10 mouse cellular contexts compared by ENCODE assay signal in genomic region chr8:13538821-13539220, GRCm38 (mm10). TPM values are rescaled to one million over a fixed set of nuclear protein-coding genes. Genes with fewer than 3 reads are reported as not detected.
A peak's percentile ranks its signal among the peaks of the same experiment; 100 is the strongest.
DNase-seq lines count a peak whose midpoint lies in the region; ATAC-seq lines count a peak whose summit lies in the region.
"Had no signal": no experiment of that assay in that cellular context is flagged by ENCODE, and none has a peak within 500 bp of the region (broad histone marks: within the 10 kb centered on the region; RNA-seq: fewer than 3 reads in every experiment).

No protein-coding gene starts in this region.

- H3K4me3 ChIP-seq in kidney, embryonic 14.5 days (ENCODE audit: low read length), result no peak overlapping the region
- no peak overlapping the region for H3K4me3 ChIP-seq in embryonic facial prominence, embryonic 15.5 days (replicated peaks)
- H3K4me3 ChIP-seq: heart, embryonic 13.5 days had no signal

- no peak overlapping the region for H3K4me2 ChIP-seq in kidney, embryonic 14.5 days (replicated peaks; ENCODE audit: low read depth, low read length)
- no peak overlapping the region for H3K4me2 ChIP-seq in embryonic facial prominence, embryonic 15.5 days (replicated peaks)
- H3K4me2 ChIP-seq: heart, embryonic 13.5 days had no signal

- H3K36me3 ChIP-seq in kidney, embryonic 14.5 days (ENCODE audit: control insufficient read depth, insufficient read depth, low read length), result no peaks in the 10 kb centered on the region
- H3K36me3 ChIP-seq in embryonic facial prominence, embryonic 15.5 days, result no peaks in the 10 kb centered on the region
- H3K36me3 ChIP-seq: heart, embryonic 13.5 days had no signal

- H3K27me3 ChIP-seq in kidney, embryonic 14.5 days (ENCODE audit: control insufficient read depth, insufficient read depth, low read length), result no peaks in the 10 kb centered on the region
- H3K27me3 ChIP-seq in embryonic facial prominence, embryonic 15.5 days, result no peaks in the 10 kb centered on the region

- no peaks in the 10 kb centered on the region for H3K9me3 ChIP-seq in kidney, embryonic 14.5 days (ENCODE audit: control insufficient read depth, low read length)
- H3K9me3 ChIP-seq in embryonic facial prominence, embryonic 15.5 days (replicated peaks), result no peaks in the 10 kb centered on the region
- H3K9me3 ChIP-seq: heart, embryonic 13.5 days had no signal

- H3K27ac ChIP-seq in kidney, embryonic 14.5 days (ENCODE audit: low read depth, low read length), result no peak overlapping the region
- H3K27ac ChIP-seq in embryonic facial prominence, embryonic 15.5 days (replicated peaks), result no peak overlapping the region
- H3K27ac ChIP-seq: heart, embryonic 13.5 days had no signal

- no peak overlapping the region for H3K9ac ChIP-seq in kidney, embryonic 14.5 days (ENCODE audit: low read depth, low read length)
- no peak overlapping the region for H3K9ac ChIP-seq in embryonic facial prominence, embryonic 15.5 days
- H3K9ac ChIP-seq: heart, embryonic 13.5 days had no signal

- H3K4me1 ChIP-seq in kidney, embryonic 14.5 days (ENCODE audit: control insufficient read depth, insufficient read depth, low read length), result no peaks in the 10 kb centered on the region
- H3K4me1 ChIP-seq in embryonic facial prominence, embryonic 15.5 days, result no peaks in the 10 kb centered on the region

- DNase-seq in kidney, adult 18-20 months, result peak; percentile 63
- DNase-seq in heart, adult 8-10 months (ENCODE audit: low spot score), result peak; percentile 74
- peak; percentile 54 to 56 for DNase-seq in layer of hippocampus, postnatal 36 days
- peak; percentile 25 for DNase-seq in right cerebral cortex, postnatal 14 days

- no peak for ATAC-seq in kidney, embryonic 14.5 days (ENCODE audit: low FRiP score, low TSS enrichment)
- ATAC-seq in embryonic facial prominence, embryonic 15.5 days (ENCODE audit: insufficient number of reproducible peaks, low FRiP score, low TSS enrichment, low read depth), result peak; percentile 39; the same call in 1 of the 2 replicates
- no peak for ATAC-seq in megakaryocyte, adult 5-6 weeks (ENCODE audit: poor library complexity, severe bottlenecking)
- ATAC-seq in activated CD4-positive, CD25-positive, alpha-beta regulatory T cell, adult 4 months, result no peak

- WGBS in kidney, embryonic 14.5 days, result 72% methylated on average over 6 of the region's 6 CpGs
- WGBS in embryonic facial prominence, embryonic 15.5 days, result 60% methylated on average over 6 of the region's 6 CpGs

RNA-seq across cellular contexts. Expression of gene 1700029H14Rik, which starts 23.4 kb away (rescaled TPM):
- polyA plus RNA-seq in kidney, embryonic 14.5 days (2014; fragmentation: Nextera tagmentation; extraction: Ambion mirVana), result not detected in 2 replicates
- polyA plus RNA-seq in embryonic facial prominence, embryonic 15.5 days (2015; fragmentation: Nextera tagmentation; extraction: Ambion mirVana), result not detected in 2 replicates
- total RNA-seq in heart, adult 8-10 months (2022), result not detected
- not detected for total RNA-seq in layer of hippocampus, postnatal 36 days (2021)
- total RNA-seq in megakaryocyte, adult 5-6 weeks (2015), result not detected in 2 replicates
- total RNA-seq in megakaryocyte, adult 5-6 weeks (2017), result not detected in 2 replicates
- not detected for polyA plus RNA-seq in activated CD4-positive, CD25-positive, alpha-beta regulatory T cell, adult 4 months (2017; shearing (Covaris generic))
- polyA plus RNA-seq: heart, embryonic 13.5 days; neural tube, embryonic 11.5 days had no signal

RNA-seq across cellular contexts. Expression of gene Gas6, which starts 44.5 kb away (rescaled TPM):
- polyA plus RNA-seq in kidney, embryonic 14.5 days (2014; fragmentation: Nextera tagmentation; extraction: Ambion mirVana), result 12.0 and 18.7 TPM in 2 replicates
- 51.4 and 61.1 TPM in 2 replicates for polyA plus RNA-seq in embryonic facial prominence, embryonic 15.5 days (2015; fragmentation: Nextera tagmentation; extraction: Ambion mirVana)
- 100 to 1,000 TPM; 113 to 140 (median 124) TPM for total RNA-seq in heart, adult 8-10 months (2022)
- 10 to 100 TPM; 81.3 to 85.0 TPM for total RNA-seq in layer of hippocampus, postnatal 36 days (2021)
- 0.43 and 0.56 TPM in 2 replicates for total RNA-seq in megakaryocyte, adult 5-6 weeks (2015)
- total RNA-seq in megakaryocyte, adult 5-6 weeks (2017), result 0.77 and 1.6 TPM in 2 replicates
- polyA plus RNA-seq in activated CD4-positive, CD25-positive, alpha-beta regulatory T cell, adult 4 months (2017; shearing (Covaris generic)), result not detected

Comparison
In these comparisons a context has a peak if more than half of its experiments do, and no peak if none do; other contexts are left out.
1. RNA of gene Gas6, which starts 44.5 kb away (total RNA-seq): 113 to 140 TPM in heart, adult 8-10 months and 81.3 to 85.0 TPM in layer of hippocampus, postnatal 36 days; 0.43 to 1.6 TPM in megakaryocyte, adult 5-6 weeks; every median in the first group is over 10 times any median in the second.
2. Peak in every context shown above with its lines, with median percentiles within 50 percentile points of each other: DNase-seq.